Mouse (Mus musculus) midbrain, embryonic 10.5 days (tissue): ENCODE data around the gene Chrna5. TPM values are rescaled to one million over a fixed set of nuclear protein-coding genes. Genes with fewer than 3 reads are reported as not detected.

ENCODE experiments used
- polyA plus RNA-seq: library from polyadenylated mRNA; unstranded; fragments of >200 nt; fragmentation: Nextera tagmentation; extraction: Ambion mirVana; gene quantifications from 2 replicates; pipeline ENCODE4 v1.2.1, GENCODE M21; 2016

Gene Chrna5
- polyA plus RNA-seq, 1 experiment from 2014 or later: 2.7 TPM

Other genes with a start within 250 kb of the Chrna5 start
- gene Wdr61, start 246.4 kb upstream of the Chrna5 start, polyA plus RNA-seq: 168 and 188 TPM in 2 replicates
- gene Crabp1, start 216.1 kb upstream of the Chrna5 start, polyA plus RNA-seq: 1,146 and 1,287 TPM in 2 replicates
- 42.1 and 45.2 TPM in 2 replicates for gene Ireb2, start 117.1 kb upstream of the Chrna5 start, polyA plus RNA-seq
- gene Hykk, start 63.6 kb upstream of the Chrna5 start, polyA plus RNA-seq: 3.9 and 5.4 TPM in 2 replicates
- gene Psma4, start 30.1 kb upstream of the Chrna5 start, polyA plus RNA-seq: 314 and 322 TPM in 2 replicates
- gene AY074887, start 29.9 kb upstream of the Chrna5 start, polyA plus RNA-seq: 0.97 and 1.3 TPM in 2 replicates
- 8.2 and 8.8 TPM in 2 replicates for gene Chrna3, start 45.7 kb downstream of the Chrna5 start, polyA plus RNA-seq
- 1.9 and 2.2 TPM in 2 replicates for gene Chrnb4, start 67.9 kb downstream of the Chrna5 start, polyA plus RNA-seq
- gene Ube2q2, start 168.0 kb downstream of the Chrna5 start, polyA plus RNA-seq: 37.7 and 38.0 TPM in 2 replicates
- 84.1 and 86.9 TPM in 2 replicates for gene Fbxo22, start 228.0 kb downstream of the Chrna5 start, polyA plus RNA-seq